Mouse (Mus musculus) layer of hippocampus, postnatal 25 days (tissue): Measurements from ENCODE around the gene Vipr2. TPM values are rescaled to one million over a fixed set of nuclear protein-coding genes. Genes with fewer than 3 reads are reported as not detected.

Experiments used
- DNase-seq, 2 experiments: peaks; one replicate each; pipeline ENCODE4 v3.0.0; 2022; ENCODE audit warnings: mixed read lengths in 2 of 2, low spot score in 1 of 2; ENCODE audit errors: extremely low spot score in 1 of 2
- total RNA-seq, 2 experiments: library from RNA; stranded (reverse); gene quantifications; 2 replicates each; pipeline ENCODE4 v1.2.3; 2021

Vipr2 gene
- total RNA-seq, result under 1 TPM; 0.59 to 0.80 TPM

DNA sequence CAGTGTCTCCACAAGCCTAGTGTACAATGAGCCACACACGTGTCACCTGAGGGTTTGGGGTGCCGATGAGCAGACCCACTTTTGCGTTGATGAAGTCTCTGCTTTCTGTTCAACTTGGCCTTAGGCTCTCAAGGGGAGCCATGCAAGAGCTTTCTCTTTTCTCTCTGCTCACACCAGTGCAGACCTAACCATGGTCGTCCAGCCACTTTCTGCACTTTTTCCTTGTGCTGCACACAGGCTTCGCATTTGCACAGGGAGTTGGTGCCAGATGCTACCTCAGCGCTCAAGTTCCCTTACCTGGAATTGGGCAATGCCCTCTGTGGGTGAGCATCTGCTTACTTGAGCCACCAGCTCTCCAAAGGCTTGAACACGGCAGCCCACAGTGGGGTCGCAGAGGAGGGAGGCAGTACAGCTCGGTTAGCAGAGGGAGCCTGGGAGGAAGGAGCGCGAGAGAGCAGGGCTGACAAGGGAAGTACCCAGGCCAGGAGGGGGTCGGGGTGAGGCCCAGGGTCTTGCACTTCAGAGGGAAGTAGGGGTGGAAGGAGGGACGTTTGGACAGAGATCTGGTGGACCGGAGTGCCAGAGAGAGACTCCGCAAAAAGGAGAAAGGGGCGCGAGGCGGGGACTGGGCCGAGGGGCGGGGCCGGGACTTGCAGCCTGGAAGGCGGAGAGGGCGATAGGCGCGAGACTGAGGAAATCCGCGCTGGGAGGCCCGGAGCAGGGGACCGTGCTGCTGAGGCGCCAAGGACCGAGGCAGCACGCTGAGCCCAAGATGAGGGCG, at the start of gene Vipr2:
Gene Vipr2, plus strand, starts transcription at position 653 of the 781 bp plus-strand sequence.
- peak in 1 of 2 experiments; percentile 20 for DNase-seq

GRCm38 (mm10) chr12:116028095-116028494, 49.4 kb upstream of the Vipr2 start:
- no peak for DNase-seq

- DNase-seq, result no peak
Observed at GRCm38 (mm10) chr12:116035346-116035745, 42.2 kb upstream of the Vipr2 start.

DNA sequence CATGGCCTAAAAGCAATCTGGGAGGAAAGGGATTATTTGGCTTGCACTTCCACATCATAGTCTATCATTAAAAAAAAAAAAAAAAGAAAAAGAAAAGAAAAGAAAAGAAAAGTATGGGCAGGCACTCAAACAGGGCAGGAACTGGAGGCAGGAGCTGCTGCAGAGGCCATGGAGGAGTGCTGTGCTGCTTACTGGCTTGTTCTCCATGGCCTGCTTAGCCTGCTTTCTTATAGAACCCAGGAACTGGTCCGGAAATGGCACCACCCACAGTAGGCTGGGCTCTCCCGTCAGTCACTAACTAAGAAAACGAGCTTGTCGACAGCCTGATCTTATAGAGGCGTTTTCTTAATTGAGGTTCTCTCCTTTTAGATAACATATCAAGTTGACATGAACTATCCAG, 32.7 kb upstream of the Vipr2 start:
- DNase-seq, result no peak

DNA sequence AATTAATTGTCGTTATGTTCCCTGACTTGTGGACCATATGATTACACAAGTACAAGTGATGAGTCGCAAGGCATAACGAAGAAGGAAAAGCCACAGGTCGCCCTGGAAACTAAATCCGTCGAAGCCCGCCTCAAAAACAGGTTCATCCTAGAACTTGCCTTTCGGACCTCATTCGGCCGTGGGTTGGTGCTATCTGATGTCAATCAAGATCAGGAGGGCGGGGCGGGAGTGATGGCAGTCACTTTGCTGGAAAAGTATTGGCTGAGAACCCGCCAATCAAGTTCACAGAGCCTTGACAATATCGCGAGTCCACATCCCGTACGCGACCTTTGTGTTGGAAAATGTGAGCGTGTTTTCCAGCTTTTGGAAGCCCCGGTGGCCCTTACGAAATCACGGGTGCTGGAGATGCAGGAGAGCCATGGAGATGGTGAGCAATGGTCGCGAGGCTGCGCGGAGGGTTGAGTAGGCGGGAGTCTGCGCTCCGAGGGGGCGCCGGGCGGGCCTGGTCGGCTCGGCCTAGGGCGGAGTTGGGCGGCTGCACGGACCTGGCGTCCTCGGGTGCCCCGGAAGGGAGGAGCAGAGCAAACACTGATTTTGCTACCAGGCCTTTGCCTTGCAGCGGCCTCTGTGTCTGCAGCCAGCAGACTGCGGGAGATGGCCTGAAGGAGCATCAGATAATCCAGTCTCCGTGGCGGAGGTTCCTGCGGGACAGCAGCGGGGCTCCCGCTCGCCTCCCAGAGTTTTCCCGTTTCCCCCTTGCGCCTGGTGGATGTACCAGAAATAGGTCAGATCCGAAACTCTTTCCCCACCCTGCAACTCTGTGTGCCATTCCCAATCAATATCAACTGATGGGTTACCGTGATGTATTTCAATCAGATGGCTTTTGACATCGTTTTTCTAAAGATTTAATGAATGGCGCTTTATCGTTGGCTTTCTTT, 29.8 kb upstream of the Vipr2 start, which contains the start of gene Zfp386:
Gene Zfp386, plus strand, starts transcription at position 285 of the 938 bp plus-strand sequence.
- peak; percentile 92 to 99 for DNase-seq

GRCm38 (mm10) chr12:116048766-116049165, 28.8 kb upstream of the Vipr2 start:
- DNase-seq, result no peak

GRCm38 (mm10) chr12:116049236-116049635, 28.3 kb upstream of the Vipr2 start:
- DNase-seq, result no peak

DNA sequence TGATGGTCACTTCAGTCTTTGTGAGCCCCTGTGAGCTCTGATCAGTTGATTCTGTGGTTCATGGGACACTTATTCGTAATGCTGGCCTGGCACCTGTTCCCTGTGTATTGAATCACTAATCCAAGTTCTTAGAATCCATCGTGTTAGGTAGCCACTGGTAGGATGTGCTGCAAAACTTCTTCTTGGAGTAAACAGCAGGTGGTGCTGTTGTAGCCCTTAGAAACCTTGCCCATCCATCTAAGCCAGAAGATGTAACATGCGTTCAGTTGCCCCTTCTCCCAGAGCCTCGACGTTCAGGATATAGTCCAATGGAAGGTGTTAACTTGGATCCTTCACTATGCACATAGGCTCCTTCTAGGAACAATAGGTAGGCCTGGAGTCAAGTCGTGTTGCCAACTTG, 27.8 kb upstream of the Vipr2 start:
- no peak for DNase-seq

- no peak for DNase-seq
Observed at GRCm38 (mm10) chr12:116054342-116054741, 23.2 kb upstream of the Vipr2 start.

DNA sequence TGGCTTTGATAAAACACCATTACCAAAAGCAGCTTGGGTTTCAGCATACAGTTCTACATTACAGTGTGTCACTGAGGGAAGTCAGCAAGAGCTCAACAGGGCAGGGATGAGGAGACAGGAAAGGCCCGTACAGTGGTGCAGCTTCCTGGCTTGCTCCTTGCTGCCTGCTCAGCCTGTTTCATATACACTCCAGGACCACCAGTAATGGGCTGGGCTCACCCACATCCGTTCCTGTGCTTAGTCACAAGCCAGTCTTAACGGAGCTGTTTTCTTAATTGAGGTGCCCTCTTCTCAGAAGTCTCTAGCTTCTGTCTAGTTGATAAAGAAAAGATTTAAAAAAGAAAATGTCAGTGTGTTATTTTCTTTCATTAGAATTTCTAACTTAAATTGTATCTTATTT, 21.4 kb upstream of the Vipr2 start:
- no peak for DNase-seq

DNA sequence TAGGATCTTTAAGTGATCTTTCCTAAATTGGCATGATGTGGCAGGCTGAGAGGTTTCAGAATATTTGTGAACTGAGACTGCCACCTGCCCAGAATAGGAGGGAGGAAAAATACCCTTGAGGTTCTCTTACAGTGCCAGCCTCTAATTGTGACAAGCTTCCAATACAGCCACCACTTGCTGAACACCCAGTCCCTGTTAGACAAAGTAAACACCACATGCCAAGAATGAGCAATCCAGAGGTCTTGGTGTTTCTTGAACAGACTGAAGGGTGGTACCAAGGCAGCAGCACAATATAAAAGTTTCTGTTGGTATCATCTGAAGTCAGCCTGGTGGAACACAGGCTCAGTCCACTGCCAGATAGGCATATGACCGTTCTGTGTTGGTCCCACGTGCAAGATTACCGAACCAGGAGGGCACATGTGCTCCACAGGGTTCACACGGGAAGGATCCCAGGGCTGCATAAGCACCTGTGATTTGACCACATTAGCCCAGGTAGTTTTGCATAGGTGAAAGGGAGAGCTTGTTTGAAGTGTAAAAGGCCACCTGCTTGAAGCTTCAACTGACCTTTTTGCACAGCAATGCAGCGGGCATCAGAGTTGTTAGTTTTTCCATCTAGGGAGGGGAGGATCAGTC, 15.8 kb upstream of the Vipr2 start:
- no peak for DNase-seq

DNA sequence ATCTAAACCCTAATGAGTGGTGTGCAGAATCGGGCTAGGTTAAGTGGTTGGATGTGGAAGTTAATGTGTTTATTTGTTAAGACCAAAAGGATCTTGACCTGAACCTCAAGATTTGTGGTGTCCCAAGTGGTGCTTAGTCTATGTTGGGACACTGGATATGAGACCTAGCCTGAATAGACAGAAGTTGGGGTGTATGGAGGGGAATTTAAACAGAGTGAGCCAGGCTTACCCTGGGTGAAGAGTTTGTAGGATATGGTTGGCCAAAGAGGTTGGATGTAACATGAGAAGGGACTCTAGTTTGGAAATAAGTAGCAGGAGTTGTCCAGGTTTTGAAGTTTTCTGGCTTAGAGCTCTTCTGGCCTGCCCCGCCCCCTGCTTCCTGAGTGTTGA, 15.3 kb upstream of the Vipr2 start:
- DNase-seq, result no peak

DNA sequence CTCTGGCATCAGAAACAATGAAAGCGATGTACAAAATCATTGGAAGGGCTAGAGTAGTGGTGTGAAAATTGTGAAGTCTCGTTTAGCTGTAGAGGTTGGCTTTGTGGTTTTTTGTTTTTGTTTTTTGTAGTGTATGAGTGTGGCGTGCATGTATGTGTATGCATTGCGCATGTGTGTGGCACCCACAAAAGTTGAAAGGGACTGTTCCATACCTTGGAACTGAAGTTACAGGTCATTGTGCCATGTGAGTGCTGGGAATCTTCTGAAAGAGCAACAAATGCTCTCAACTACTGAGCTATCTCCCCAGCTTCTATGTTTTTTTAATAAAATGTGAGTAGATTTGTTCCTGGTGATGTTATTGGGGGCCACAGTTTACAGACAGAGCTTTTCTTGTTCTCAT, 14.5 kb upstream of the Vipr2 start:
- DNase-seq, result no peak

DNA sequence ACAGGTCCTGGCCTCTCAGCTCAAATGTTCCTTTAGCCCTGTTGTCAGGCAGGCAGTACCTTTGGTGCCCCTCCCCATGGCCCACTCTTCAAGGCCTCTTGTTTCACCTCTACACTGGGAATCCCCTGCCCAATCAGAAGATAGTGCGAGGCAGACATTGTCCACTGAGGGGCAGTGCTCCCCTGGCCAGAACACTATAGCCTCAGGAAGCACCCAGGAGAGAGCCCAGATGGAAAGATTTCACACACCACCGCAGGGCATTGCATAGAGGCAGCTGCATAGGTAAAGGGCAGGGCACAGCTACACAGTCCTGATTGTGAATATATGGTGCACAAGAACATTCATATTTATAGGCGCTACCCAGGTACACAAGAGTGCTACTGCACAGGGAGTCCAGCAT, 6.5 kb upstream of the Vipr2 start:
- DNase-seq, result peak in 1 of 2 experiments; percentile 37

DNA sequence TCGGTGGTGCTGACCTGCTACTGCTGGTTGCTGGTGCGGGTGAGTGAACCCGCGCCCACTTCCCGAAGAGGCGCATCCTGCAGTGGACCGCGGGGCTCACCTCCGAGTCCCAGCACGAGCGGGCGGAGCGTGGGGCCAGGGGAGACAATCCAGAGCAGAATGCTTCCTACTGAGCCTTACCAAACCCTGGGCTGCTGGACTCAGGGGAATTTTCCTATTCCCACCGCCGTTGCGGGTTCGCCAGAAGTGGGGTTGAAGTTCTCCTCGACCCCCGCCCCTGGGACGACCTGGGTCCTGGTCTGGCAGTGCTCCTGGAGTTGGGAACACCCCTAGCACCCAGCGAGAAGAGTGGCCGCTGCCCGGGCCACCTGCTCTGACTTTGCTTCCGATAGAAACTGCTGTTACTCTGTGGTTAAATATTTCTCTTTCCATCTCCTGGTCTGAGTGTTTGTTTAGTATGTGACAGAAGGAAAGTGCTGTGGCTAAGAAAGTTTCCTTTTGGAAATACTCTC, 385 bp downstream of the Vipr2 start:
- DNase-seq, result no peak

GRCm38 (mm10) chr12:116083125-116083524, 5.6 kb downstream of the Vipr2 start:
- no peak for DNase-seq

- DNase-seq, result no peak
Observed at GRCm38 (mm10) chr12:116084294-116084693, 6.8 kb downstream of the Vipr2 start.

- no peak for DNase-seq
Observed at GRCm38 (mm10) chr12:116086951-116087600, 9.6 kb downstream of the Vipr2 start.

DNA sequence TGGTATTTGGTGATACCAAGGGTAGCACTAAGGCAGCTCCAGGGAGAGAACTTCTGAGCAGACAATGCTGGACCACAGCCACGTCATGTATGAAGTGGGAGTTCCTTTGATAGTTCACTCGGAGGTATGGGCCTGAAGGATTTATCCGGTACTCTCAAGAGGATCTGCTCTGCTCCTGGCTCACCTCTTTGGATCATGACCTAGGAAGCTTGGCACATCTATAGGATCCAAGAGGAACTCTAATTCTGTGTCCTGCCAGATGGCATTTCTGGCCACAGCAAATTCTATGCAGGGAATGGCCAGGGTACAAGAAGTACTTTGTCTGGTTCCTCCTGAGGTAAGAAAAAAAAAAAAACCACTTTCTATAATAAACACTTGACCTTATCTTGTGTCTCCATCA, 12.3 kb downstream of the Vipr2 start:
- no peak for DNase-seq
